Mouse (Mus musculus): Measurements from ENCODE around the gene Olfr639.
"Not testable (repeated sequence)": the region's sequence is repeated elsewhere in the genome, so short reads cannot be mapped to it uniquely, and the experiment has no call there.

Olfr639 gene

DNA sequence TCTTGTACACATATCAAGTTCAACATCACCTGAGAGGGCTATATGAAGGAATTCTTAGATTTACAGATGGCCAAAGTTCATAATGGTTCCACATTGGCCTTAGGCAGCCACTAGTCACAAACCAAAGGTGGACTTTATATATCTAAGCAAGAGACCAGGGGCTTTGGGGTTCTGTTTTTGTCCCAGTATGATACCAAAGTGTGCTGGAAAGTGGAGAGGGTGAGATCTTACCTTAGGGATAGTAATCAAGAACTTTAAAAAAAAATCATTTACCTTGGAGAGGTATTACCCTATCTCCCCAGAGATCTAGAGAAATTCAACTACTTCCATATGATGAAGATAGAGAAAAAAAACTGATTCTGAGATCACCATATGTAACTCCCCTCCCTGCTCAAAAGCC, at the start of gene Olfr639:
Olfr639 (minus strand) TSS at position 101 of the 400 bp plus-strand sequence.
- no peak for DNase-seq

DNA sequence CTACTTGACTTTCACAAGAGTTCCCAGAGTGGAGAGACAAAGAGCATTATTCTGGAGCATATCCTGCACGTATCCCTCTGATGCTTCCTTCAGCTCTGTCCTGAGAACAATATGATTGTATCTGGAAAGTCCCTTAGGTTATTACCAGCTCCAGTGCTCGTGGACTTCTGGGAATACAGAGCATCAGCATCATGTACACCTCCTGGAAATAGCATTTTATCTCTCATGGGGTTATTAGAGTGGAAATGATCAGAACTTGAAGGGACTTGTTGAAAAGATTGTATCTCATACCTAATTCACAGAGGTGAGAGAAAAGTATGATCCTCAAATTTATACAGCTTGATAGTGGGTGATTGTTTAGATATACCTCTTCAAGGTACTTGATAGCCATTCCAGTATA, 44.2 kb upstream of the Olfr639 start, which contains the start of gene 4930516K23Rik:
4930516K23Rik (minus strand) TSS at position 101 of the 400 bp plus-strand sequence.
- DNase-seq, result no peak

DNA sequence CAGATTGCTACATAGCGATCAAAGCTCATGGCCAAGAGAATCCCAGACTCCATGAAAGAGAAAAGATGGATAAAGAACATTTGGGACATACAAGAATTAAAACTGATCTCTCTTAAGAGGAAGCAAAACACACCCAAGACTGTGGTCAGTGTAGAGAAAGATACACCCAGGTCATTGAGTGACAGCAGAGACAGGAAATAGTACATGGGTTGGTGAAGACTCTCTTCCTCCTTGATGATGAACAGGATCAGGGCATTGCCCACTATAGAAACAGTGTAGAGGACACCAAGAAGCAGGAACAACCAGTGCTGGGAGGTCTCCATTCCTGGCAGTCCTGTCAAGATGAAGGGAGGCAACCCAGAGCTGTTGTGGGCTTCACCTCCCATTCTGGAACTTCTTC, 42.1 kb upstream of the Olfr639 start:
- no peak for DNase-seq

DNA sequence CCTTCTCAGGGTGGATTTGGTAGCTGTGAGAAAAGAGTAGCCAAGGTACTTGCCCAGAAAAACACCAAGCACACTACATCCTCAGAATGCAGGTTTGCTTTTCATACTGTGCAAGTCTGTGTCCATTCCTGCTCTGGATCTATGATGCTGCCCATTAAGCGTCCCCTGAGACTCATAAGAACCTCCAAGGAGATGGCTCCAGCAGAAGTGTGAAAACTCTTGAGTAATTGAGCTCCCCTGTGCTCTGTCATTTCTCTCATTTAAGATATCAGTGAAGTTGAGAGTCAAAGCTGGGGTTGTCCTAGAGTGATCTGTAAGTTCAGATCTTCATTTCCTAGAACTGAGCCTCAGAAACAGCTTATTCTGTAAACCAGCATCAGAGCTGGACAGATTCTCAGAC, 35.5 kb upstream of the Olfr639 start, which contains the start of gene Olfr642:
Olfr642 (minus strand) TSS at position 101 of the 400 bp plus-strand sequence.
- no peak for DNase-seq

DNA sequence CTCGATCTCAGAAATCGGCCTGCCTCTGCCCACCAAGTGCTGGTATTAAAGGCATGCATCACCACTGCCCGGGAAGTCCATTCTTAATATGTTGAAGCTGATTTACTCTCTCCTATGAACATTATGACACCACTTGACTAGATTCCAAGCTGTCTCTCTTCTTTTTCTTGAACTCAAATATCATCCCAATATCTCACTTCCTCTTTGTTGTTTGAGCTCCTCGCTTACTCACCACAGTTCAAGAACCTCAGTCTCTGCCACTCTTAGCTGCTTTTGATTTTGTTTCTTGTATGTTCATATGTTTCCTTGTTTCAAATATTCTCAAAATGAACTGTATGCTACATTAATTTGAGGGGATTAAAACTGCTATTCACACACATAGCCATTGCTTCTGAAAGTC, 33.6 kb upstream of the Olfr639 start:
- no peak for DNase-seq

DNA sequence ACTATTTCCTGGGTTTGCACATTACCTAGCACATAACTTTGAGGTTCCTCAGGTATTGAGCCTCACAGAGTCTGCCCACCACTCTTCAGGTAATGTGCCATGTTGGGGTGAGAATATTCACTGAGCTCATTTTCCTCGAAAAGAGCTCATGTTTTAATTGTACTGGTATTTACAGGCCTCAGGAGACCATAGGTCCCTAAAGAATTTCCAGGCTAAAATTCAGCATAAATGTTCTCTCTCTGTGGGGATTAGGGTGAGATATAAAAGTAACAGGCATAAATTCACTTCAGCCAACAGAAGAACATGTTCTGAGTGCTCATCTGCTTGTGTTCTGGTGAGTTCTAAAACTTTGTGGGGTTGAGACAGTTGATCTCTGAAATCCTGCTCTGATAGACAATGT, 18.0 kb upstream of the Olfr639 start, which contains the start of gene Olfr641:
Olfr641 (plus strand) TSS at position 301 of the 400 bp plus-strand sequence.
- DNase-seq, result no peak

DNA sequence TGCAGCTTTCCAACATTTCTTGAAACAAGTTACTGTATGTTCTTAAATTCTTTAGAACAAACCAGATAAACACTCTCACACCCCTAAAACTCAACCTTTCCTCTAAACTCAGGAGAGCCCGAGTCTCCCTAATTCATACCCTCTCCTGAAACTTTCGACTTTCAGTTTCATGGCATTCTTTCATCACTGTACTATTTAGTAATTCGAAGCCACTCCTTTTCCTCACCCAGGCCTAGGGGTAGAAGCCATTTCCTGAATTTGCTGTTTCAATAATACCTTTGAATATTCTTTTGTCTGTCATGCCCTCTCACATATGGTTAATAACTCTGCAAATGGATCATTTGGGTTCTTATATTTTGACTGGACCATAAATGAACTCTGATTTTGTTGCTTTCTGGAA, 9.9 kb upstream of the Olfr639 start:
- no peak for DNase-seq

DNA sequence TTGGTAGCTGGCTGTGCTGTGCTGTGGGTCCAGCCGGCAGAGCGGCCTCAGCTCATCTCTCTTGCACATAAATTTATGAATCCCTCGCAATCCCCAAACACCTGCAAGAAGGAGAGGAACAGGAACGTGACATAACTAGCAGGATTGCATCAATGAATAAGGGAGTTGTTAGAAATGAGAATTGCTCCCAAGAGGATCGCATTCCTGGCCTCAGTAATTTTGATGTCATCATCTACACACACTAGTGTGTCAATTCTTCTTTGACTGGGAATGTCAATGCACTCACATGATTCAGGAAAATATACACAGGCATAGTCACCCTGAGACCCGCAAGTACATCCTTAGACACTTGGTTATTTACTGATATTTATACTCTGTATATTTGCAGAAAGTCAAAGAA, 8.4 kb upstream of the Olfr639 start, which contains the start of gene Olfr640:
Olfr640 (minus strand) TSS at position 101 of the 400 bp plus-strand sequence.
- DNase-seq, result no peak

DNA sequence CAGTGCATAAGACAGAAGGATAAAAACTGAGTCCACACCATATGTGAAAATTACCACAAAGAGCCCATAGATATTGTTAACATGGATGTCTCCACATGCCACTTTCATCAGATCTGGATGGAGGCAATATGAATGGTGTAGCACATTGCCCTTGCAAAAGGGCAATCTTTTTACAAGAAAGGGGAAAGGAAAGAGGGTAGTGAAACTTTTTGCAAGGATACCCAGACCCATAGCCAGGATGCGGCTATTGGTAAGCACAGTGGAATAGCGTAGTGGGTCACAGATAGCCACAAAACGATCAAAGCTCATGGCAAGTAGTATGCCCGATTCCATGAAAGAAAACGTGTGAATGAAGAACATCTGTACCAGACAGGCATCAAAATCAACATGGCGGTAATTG, 4.5 kb upstream of the Olfr639 start:
- DNase-seq, result no peak

DNA sequence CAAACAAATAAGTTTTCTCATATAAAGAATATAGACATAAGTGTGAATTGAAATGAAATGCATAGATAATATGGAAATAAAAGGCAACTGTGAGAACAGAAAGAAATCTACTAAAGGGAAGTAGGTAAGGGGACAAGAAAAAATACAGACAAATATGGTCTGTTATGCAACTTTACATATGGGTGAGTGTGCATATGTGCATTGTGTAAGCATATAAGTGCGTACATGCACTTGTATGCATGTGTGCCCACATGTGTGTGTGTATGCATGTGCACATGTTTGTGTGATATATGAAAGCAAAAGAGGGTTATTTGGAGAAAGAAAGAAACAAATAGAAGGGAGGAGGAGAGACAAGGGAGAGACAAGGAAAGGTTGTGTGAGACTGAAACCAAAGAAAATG, 1.9 kb upstream of the Olfr639 start:
- DNase-seq, result no peak

DNA sequence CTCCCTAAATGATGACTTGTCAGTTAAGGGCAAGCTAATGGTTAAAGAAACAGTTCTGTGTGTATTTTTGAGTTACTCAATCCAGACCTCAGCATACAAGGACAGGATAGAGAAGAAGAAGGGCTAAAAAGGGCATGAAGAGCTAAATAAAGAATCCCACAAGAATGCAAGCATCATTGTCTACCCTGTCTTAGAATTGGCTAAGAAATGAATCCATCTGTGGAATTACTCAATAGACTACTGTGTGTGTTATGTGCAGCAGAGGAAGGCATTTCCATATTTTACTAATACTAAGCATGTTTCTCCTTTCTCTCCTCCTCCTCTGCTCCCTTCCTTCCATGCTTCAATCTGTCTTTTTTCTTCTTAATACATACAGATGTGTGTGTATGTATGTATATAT, 18.0 kb downstream of the Olfr639 start:
- DNase-seq, result no peak

DNA sequence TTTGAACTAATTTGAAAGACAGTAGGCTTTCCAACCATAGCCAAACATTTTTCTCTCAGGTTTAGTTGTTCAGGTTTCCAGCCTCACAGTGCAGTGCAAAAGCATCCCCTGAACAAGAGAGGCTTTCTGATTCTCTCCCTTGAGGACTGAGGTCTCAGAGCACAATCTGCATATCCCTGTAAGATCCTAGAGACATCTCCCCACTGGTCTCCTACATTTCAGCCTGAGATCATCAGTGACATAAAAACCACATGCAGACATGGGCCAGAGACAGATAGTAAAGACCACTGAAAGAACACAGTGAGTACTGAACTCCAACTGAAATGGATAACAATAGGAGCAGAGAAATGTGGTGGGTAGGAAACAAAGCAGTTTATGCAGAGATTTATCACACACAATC, 18.7 kb downstream of the Olfr639 start, which contains the start of gene Olfr638:
Olfr638 (plus strand) TSS at position 301 of the 400 bp plus-strand sequence.
- DNase-seq, result no peak

DNA sequence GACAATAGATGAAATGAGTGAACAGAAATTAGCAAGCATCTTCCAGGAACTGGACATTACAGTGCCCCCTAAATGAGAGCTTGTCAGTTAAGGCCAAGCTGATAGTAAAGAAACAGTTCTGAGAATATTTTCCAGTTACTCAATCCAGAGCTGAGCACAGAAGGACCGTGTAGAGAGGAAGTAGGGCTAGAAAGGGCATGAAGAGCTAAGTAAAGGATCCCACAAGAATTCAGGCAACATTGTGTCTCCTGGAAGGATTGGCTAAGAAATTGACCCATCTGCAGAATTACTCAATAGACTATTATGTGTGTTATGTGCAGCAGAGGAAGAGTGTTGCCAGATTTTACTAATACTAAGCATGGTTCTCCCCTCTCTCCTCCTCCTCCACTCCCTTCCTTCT, 45.3 kb downstream of the Olfr639 start:
- DNase-seq, result no peak

DNA sequence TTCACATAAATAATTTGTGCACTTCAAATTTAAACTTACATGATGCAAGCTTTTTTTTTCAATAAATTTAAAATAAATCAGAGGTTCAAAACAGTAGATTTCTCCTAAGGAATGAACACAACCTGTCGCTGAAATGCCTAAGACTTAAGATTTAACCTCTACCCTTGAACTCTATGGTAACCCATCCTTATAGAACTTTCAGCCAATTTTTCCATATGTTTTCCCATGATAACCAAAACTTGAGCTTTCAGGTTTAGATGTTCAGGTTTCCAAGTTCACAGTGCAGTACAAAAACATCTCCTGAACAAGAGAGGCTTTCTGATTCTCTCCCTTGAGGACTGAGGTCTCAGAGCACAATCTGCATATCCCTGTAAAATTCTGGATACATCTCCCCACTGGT, 46.3 kb downstream of the Olfr639 start, which contains the start of gene Olfr635:
Olfr635 (plus strand) TSS at position 301 of the 400 bp plus-strand sequence.
- no peak for DNase-seq

DNA sequence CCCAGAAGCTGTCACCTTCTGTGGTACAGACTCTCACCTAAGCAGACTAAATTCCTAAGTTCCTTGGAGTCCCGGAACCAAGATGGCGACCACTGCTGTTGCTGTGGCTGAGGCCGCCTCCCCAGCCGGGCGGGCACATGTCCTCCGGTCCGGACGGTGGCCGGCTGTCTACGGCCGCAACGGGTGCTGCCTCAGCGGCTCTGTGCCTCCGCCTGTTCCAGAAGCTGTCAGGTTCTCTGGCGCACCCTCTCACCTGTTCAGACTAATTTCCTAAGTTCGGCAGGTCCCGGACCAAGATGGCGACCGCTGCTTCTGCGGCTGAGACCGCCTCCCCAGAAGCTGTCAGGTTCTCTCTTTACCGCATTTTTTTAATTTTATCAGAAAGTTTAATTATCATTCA, 50.2 kb downstream of the Olfr639 start:
- not testable (repeated sequence) for DNase-seq
